Mouse (Mus musculus) megakaryocyte, embryonic 14.5 days (primary cell): ENCODE measurements around the gene Tnrc6b.

Source experiments
- FLI1 ChIP-seq: IDR thresholded peaks from 2 replicates; pipeline ENCODE4 v1.6.1; 2012; ENCODE audit warnings: low read length, inconsistent platforms, mixed read lengths
- GATA1 ChIP-seq: IDR thresholded peaks from 3 replicates; pipeline ENCODE4 v1.6.1; 2012; ENCODE audit warnings: mixed read lengths, low read length, inconsistent platforms, borderline replicate concordance

GRCm38 (mm10) chr15:80706596-80706995, 4.5 kb upstream of the Tnrc6b start:
- no peak for TF ChIP-seq GATA1
- no peak for TF ChIP-seq FLI1
